Mouse (Mus musculus): ENCODE results near the gene Armc12. TPM values are rescaled to one million over a fixed set of nuclear protein-coding genes. Genes with fewer than 3 reads are reported as not detected.
A peak's percentile ranks its signal among the peaks of the same experiment; 100 is the strongest.

Gene Armc12
- polyA plus RNA-seq, 1 experiment from 2014 or later: not detected

GRCm38 (mm10) chr17:28572521-28572920 lies 41.9 kb downstream of the Armc12 start:
- H3K27me3 ChIP-seq: peaks cover 3% of the 10 kb centered on the region; the same call in 1 of the 2 replicates
- WGBS: 73% methylated on average over 7 of the region's 7 CpGs
- no peaks in the 10 kb centered on the region for H3K36me3 ChIP-seq
- H3K4me2 ChIP-seq: no peak overlapping the region
- peaks cover 9% of the 10 kb centered on the region; the same call in 1 of the 2 replicates for H3K4me1 ChIP-seq
- no peaks in the 10 kb centered on the region for H3K9me3 ChIP-seq
- no peak for ATAC-seq (ENCODE audit: borderline replicate concordance, extremely low read depth, low FRiP score, low TSS enrichment)
- no peak overlapping the region for H3K4me3 ChIP-seq
- H3K9ac ChIP-seq: no peak overlapping the region
- H3K27ac ChIP-seq: no peak overlapping the region

- H3K4me2 ChIP-seq: no peak overlapping the region
- peaks cover 3% of the 10 kb centered on the region; the same call in 1 of the 2 replicates for H3K27me3 ChIP-seq
- no peaks in the 10 kb centered on the region for H3K36me3 ChIP-seq
- 70% methylated on average over 6 of the region's 6 CpGs for WGBS
- no peaks in the 10 kb centered on the region for H3K9me3 ChIP-seq
- H3K4me1 ChIP-seq: peaks cover 9% of the 10 kb centered on the region; the same call in 1 of the 2 replicates
- no peak for ATAC-seq (ENCODE audit: borderline replicate concordance, extremely low read depth, low FRiP score, low TSS enrichment)
- H3K4me3 ChIP-seq: no peak overlapping the region
- no peak overlapping the region for H3K9ac ChIP-seq
- no peak overlapping the region for H3K27ac ChIP-seq
Observed at GRCm38 (mm10) chr17:28572941-28573340, 42.3 kb downstream of the Armc12 start.

- WGBS: 13% methylated on average over 50 of the region's 50 CpGs
- Histone ChIP-seq H3K4me2 (peak within 1 kb of the TSS; percentile 58), H3K9me3 (no peaks in the 10 kb centered on the region), H3K27ac (no peak within 1 kb of the TSS), H3K9ac (no peak within 1 kb of the TSS), H3K36me3 (no peaks in the 10 kb centered on the region), H3K27me3 (peaks cover 3% of the 10 kb centered on the region; the same call in 1 of the 2 replicates), H3K4me1 (peaks cover 9% of the 10 kb centered on the region; the same call in 1 of the 2 replicates), H3K4me3 (peak within 1 kb of the TSS; percentile 26)
- peak; percentile 72; the same call in 1 of the 2 replicates for ATAC-seq (ENCODE audit: borderline replicate concordance, extremely low read depth, low FRiP score, low TSS enrichment)
Observed at GRCm38 (mm10) chr17:28575244-28576125, 44.9 kb downstream of the Armc12 start, which contains the start of gene Lhfpl5. Lhfpl5 (plus strand) TSS chr17:28575641.

- Histone ChIP-seq H3K27ac (no peak overlapping the region), H3K4me2 (no peak overlapping the region), H3K4me3 (no peak overlapping the region), H3K36me3 (no peaks in the 10 kb centered on the region), H3K4me1 (peaks cover 5% of the 10 kb centered on the region; the same call in 1 of the 2 replicates), H3K9me3 (no peaks in the 10 kb centered on the region), H3K27me3 (peaks cover 3% of the 10 kb centered on the region; the same call in 1 of the 2 replicates), H3K9ac (no peak overlapping the region)
- ATAC-seq (ENCODE audit: borderline replicate concordance, extremely low read depth, low FRiP score, low TSS enrichment): 0 out of 2 replicates have a peak, but pooled peaks have one; percentile 45
- 4% methylated on average over 9 of the region's 9 CpGs for WGBS
Observed at GRCm38 (mm10) chr17:28580396-28580795, 49.8 kb downstream of the Armc12 start.

GRCm38 (mm10) chr17:28581056-28581455 lies 50.5 kb downstream of the Armc12 start:
- no peaks in the 10 kb centered on the region for H3K9me3 ChIP-seq
- H3K9ac ChIP-seq: no peak overlapping the region
- no peak for ATAC-seq (ENCODE audit: borderline replicate concordance, extremely low read depth, low FRiP score, low TSS enrichment)
- no peak overlapping the region for H3K27ac ChIP-seq
- H3K4me3 ChIP-seq: no peak overlapping the region
- no peaks in the 10 kb centered on the region for H3K36me3 ChIP-seq
- WGBS: 47% methylated on average over 2 of the region's 2 CpGs
- no peak overlapping the region for H3K4me2 ChIP-seq
- no peaks in the 10 kb centered on the region for H3K4me1 ChIP-seq
- H3K27me3 ChIP-seq: no peaks in the 10 kb centered on the region

- Histone ChIP-seq H3K27ac (no peak overlapping the region), H3K9ac (no peak overlapping the region), H3K27me3 (no peaks in the 10 kb centered on the region), H3K9me3 (no peaks in the 10 kb centered on the region), H3K4me1 (no peaks in the 10 kb centered on the region), H3K4me2 (no peak overlapping the region), H3K36me3 (peaks cover 36% of the 10 kb centered on the region), H3K4me3 (no peak overlapping the region)
- peak; percentile 35; the same call in 1 of the 2 replicates for ATAC-seq (ENCODE audit: borderline replicate concordance, extremely low read depth, low FRiP score, low TSS enrichment)
- 71% methylated on average over 3 of the region's 3 CpGs for WGBS
Observed at GRCm38 (mm10) chr17:28586509-28586908, 55.9 kb downstream of the Armc12 start.

- Histone ChIP-seq H3K27ac (no peak overlapping the region), H3K4me2 (no peak overlapping the region), H3K4me1 (no peaks in the 10 kb centered on the region), H3K9me3 (no peaks in the 10 kb centered on the region), H3K27me3 (no peaks in the 10 kb centered on the region), H3K9ac (no peak overlapping the region), H3K36me3 (peaks cover 57% of the 10 kb centered on the region), H3K4me3 (no peak overlapping the region)
- ATAC-seq (ENCODE audit: borderline replicate concordance, extremely low read depth, low FRiP score, low TSS enrichment): no peak
- WGBS: 81% methylated on average over 2 of the region's 2 CpGs
Observed at GRCm38 (mm10) chr17:28588591-28588990, 58.0 kb downstream of the Armc12 start.

Small RNA genes within 50 kb of the gene (microRNA-seq; reads per million reads assigned to microRNA genes)
- gene Gm25195: not detected
- not detected for gene Mir6969

Other genes with a start within 250 kb of the Armc12 start
- gene Fance, start 217.3 kb upstream of the Armc12 start, polyA plus RNA-seq (2015; fragmentation: Nextera tagmentation; extraction: Ambion mirVana): 32.8 and 33.3 TPM in 2 replicates
- gene Rpl10a, start 202.3 kb upstream of the Armc12 start, polyA plus RNA-seq (2015; fragmentation: Nextera tagmentation; extraction: Ambion mirVana): 606 and 658 TPM in 2 replicates
- gene Tead3, start 180.0 kb upstream of the Armc12 start, polyA plus RNA-seq (2015; fragmentation: Nextera tagmentation; extraction: Ambion mirVana): 10.9 and 11.5 TPM in 2 replicates
- 6.0 and 6.2 TPM in 2 replicates for gene Tulp1, start 165.6 kb upstream of the Armc12 start, polyA plus RNA-seq (2015; fragmentation: Nextera tagmentation; extraction: Ambion mirVana)
- 30.7 and 35.1 TPM in 2 replicates for gene Fkbp5, start 13.3 kb upstream of the Armc12 start, polyA plus RNA-seq (2015; fragmentation: Nextera tagmentation; extraction: Ambion mirVana)
- not detected in 2 replicates for gene Clpsl2, start 18.6 kb downstream of the Armc12 start, polyA plus RNA-seq (2015; fragmentation: Nextera tagmentation; extraction: Ambion mirVana)
- 0.34 and 9.2 TPM in 2 replicates for gene Clps, start 30.0 kb downstream of the Armc12 start, polyA plus RNA-seq (2015; fragmentation: Nextera tagmentation; extraction: Ambion mirVana)
- 0.48 and 0.57 TPM in 2 replicates for gene Lhfpl5, start 44.8 kb downstream of the Armc12 start, polyA plus RNA-seq (2015; fragmentation: Nextera tagmentation; extraction: Ambion mirVana)
- 75.1 and 79.3 TPM in 2 replicates for gene Srpk1, start 91.9 kb downstream of the Armc12 start, polyA plus RNA-seq (2015; fragmentation: Nextera tagmentation; extraction: Ambion mirVana)
- gene Slc26a8, start 159.4 kb downstream of the Armc12 start, polyA plus RNA-seq (2015; fragmentation: Nextera tagmentation; extraction: Ambion mirVana): 0.47 and 0.58 TPM in 2 replicates
- gene Mapk14, start 160.5 kb downstream of the Armc12 start, polyA plus RNA-seq (2015; fragmentation: Nextera tagmentation; extraction: Ambion mirVana): 53.3 and 55.6 TPM in 2 replicates
- 2.5 and 3.0 TPM in 2 replicates for gene AC170998.1, start 195.3 kb downstream of the Armc12 start, polyA plus RNA-seq (2015; fragmentation: Nextera tagmentation; extraction: Ambion mirVana)
- 75.2 and 76.2 TPM in 2 replicates for gene Mapk13, start 238.5 kb downstream of the Armc12 start, polyA plus RNA-seq (2015; fragmentation: Nextera tagmentation; extraction: Ambion mirVana)